Mouse (Mus musculus): ENCODE measurements around the gene Arhgef28.

DNA sequence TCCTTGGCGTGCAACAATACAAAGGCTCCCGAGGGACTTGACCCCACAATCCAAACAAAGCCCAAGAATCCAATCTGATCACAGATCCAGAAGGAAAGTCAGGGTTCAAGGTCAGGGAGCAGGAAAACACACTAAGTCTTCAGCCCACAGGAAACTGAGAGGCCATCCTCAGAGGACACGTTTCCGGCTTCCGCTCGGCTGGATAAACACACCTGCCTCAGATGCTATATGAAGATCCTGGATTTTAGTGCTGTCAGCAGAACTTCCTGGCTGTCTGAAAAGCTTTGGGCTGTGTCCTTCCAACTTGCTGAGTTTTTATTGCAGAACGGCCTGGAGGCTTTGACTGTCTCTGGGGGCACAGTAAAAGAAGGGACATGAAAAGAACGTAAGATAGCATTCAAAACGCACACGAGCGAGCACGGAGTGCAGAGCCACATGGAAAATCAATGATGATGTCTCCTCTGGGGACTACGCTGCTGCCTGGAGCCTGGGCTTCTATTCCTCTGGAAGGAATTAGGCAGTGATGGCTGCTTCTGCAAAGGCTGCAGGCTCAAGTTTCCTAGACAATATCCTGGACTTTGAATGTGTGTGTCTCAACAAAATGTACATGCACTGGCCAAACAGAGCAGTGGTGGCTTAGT lies 338.8 kb downstream of the Arhgef28 start:
- no peak for TF ChIP-seq GATA1 (IDR thresholded peaks at IDR 0.05; ENCODE audit: borderline replicate concordance, low read length)
- TF ChIP-seq FLI1 (IDR thresholded peaks at IDR 0.05; ENCODE audit: low read length) = no peak

Measured in megakaryocyte, embryonic 14.5 days (primary cell).